Mouse (Mus musculus) kidney, adult 2 months (tissue): ENCODE data around the gene Nsun6.

Source experiments
- CTCF ChIP-seq: fragments of 200-500 bp; conservative IDR thresholded peaks from 2 replicates; pipeline ENCODE4 v1.5.1; 2011; ENCODE audit warnings: low read depth, mild to moderate bottlenecking, control low read depth, low read length, moderate library complexity, mixed read lengths; ENCODE audit not compliant: insufficient read depth, insufficient read length
- POLR2A ChIP-seq: fragments of 200-500 bp; IDR thresholded peaks from one replicate; pipeline ENCODE4 v1.6.1; 2011; ENCODE audit warnings: low read depth, low read length, control low read depth

GRCm38 (mm10) chr2:15054496-15054895, 373 bp downstream of the Nsun6 start:
- TF ChIP-seq CTCF: no peak
- TF ChIP-seq POLR2A: no peak
